Mouse (Mus musculus): ENCODE measurements at regions not wholly inside any gene's neighbourhood (a gene's known extent, or its start where the extent isn't known, plus 50 kb on each side); places are given as distances from the start of the nearest gene placed in this dataset.

- H3K27ac ChIP-seq (ENCODE audit: insufficient read depth, low read length): no peak overlapping the region
- H3K4me1 ChIP-seq (ENCODE audit: control insufficient read depth, insufficient read depth, low read length): no peaks in the 10 kb centered on the region
- no peak for TF ChIP-seq EP300 (IDR thresholded peaks at IDR 0.05; ENCODE audit: insufficient read depth, low read depth, low read length)
- no peak for TF ChIP-seq POLR2A (IDR thresholded peaks at IDR 0.05; ENCODE audit: insufficient read depth, low read length)
- no peak for TF ChIP-seq CTCF (IDR thresholded peaks at IDR 0.05; ENCODE audit: low read depth, low read length)
- H3K27me3 ChIP-seq (ENCODE audit: control insufficient read depth, insufficient read depth, low read length, poor library complexity, severe bottlenecking): no peaks in the 10 kb centered on the region
- H3K9me3 ChIP-seq (replicated peaks; ENCODE audit: control insufficient read depth, insufficient read depth, low read length, poor library complexity, severe bottlenecking): 0 out of 2 replicates have a peak, but pooled peaks cover 2% of the 10 kb centered on the region
- no peak overlapping the region for H3K9ac ChIP-seq (ENCODE audit: low read depth, poor library complexity, severe bottlenecking)
- no peaks in the 10 kb centered on the region for H3K36me3 ChIP-seq (ENCODE audit: control insufficient read depth, insufficient read depth, low read length, poor library complexity, severe bottlenecking)
- H3K4me3 ChIP-seq (ENCODE audit: low read depth, low read length): no peak overlapping the region
Measured at GRCm38 (mm10) chr3:39952103-39952502, 579.0 kb upstream of the Intu start.

- 0 out of 2 replicates have a peak, but pooled peaks cover 2% of the 10 kb centered on the region for H3K9me3 ChIP-seq (replicated peaks; ENCODE audit: control insufficient read depth, insufficient read depth, low read length, poor library complexity, severe bottlenecking)
- H3K27ac ChIP-seq (ENCODE audit: insufficient read depth, low read length): no peak overlapping the region
- no peaks in the 10 kb centered on the region for H3K36me3 ChIP-seq (ENCODE audit: control insufficient read depth, insufficient read depth, low read length, poor library complexity, severe bottlenecking)
- TF ChIP-seq CTCF (IDR thresholded peaks at IDR 0.05; ENCODE audit: low read depth, low read length) (no peak), POLR2A (IDR thresholded peaks at IDR 0.05; ENCODE audit: insufficient read depth, low read length) (no peak), EP300 (IDR thresholded peaks at IDR 0.05; ENCODE audit: insufficient read depth, low read depth, low read length) (no peak)
- H3K4me1 ChIP-seq (ENCODE audit: control insufficient read depth, insufficient read depth, low read length): no peaks in the 10 kb centered on the region
- no peak overlapping the region for H3K4me3 ChIP-seq (ENCODE audit: low read depth, low read length)
- no peaks in the 10 kb centered on the region for H3K27me3 ChIP-seq (ENCODE audit: control insufficient read depth, insufficient read depth, low read length, poor library complexity, severe bottlenecking)
- H3K9ac ChIP-seq (ENCODE audit: low read depth, poor library complexity, severe bottlenecking): no peak overlapping the region
Measured at GRCm38 (mm10) chr3:39952556-39952955, 578.5 kb upstream of the Intu start.

DNA sequence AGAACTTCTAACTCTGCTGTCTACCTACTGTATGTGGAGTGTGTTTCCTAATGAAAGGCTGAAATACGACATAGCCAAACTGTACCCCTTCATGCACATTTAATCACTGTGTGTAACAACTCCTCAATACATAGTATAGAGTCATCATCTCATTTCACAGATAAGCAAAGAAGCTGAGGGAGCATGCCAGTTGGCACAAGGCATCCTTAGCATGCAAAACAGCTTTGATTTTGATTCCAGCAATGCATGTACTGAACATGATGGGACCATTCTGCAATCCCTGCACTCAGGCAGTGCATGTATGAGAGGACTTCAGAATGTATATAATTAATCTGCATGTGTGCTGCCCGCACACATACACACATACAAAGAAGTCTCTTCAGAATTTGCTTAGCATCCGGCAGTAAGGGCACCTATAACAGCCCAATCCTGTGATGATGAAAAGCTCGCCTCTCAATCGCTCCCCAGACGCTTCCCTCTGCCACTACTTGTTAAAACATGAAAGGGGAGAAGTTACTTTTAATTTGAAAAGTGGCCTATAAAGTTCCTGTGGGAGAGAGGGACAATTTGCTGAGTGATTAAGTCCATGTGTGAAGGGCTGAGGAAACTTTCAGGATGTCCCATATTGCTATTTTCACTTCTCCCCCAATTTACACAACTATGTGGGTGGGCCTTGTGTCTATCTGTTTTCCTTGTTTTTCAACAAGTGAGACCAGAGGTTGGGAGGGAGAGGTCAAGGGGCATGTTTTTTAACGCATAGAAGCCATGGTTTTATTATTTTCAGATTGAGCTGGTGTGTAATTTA, 569.0 kb upstream of the Intu start:
- Histone ChIP-seq H3K4me3 (ENCODE audit: low read depth, low read length) (no peak overlapping the region), H3K27ac (ENCODE audit: insufficient read depth, low read length) (no peak overlapping the region), H3K4me1 (ENCODE audit: control insufficient read depth, insufficient read depth, low read length) (no peaks in the 10 kb centered on the region), H3K9me3 (replicated peaks; ENCODE audit: control insufficient read depth, insufficient read depth, low read length, poor library complexity, severe bottlenecking) (no peaks in the 10 kb centered on the region), H3K27me3 (ENCODE audit: control insufficient read depth, insufficient read depth, low read length, poor library complexity, severe bottlenecking) (no peaks in the 10 kb centered on the region), H3K36me3 (ENCODE audit: control insufficient read depth, insufficient read depth, low read length, poor library complexity, severe bottlenecking) (no peaks in the 10 kb centered on the region), H3K9ac (ENCODE audit: low read depth, poor library complexity, severe bottlenecking) (no peak overlapping the region)
- TF ChIP-seq POLR2A (IDR thresholded peaks at IDR 0.05; ENCODE audit: insufficient read depth, low read length) (no peak), EP300 (IDR thresholded peaks at IDR 0.05; ENCODE audit: insufficient read depth, low read depth, low read length) (no peak), CTCF (IDR thresholded peaks at IDR 0.05; ENCODE audit: low read depth, low read length) (no peak)

- Histone ChIP-seq H3K9me3 (replicated peaks; ENCODE audit: control insufficient read depth, insufficient read depth, low read length, poor library complexity, severe bottlenecking) (no peaks in the 10 kb centered on the region), H3K4me3 (ENCODE audit: low read depth, low read length) (no peak overlapping the region), H3K4me1 (ENCODE audit: control insufficient read depth, insufficient read depth, low read length) (no peaks in the 10 kb centered on the region), H3K27ac (ENCODE audit: insufficient read depth, low read length) (no peak overlapping the region), H3K27me3 (ENCODE audit: control insufficient read depth, insufficient read depth, low read length, poor library complexity, severe bottlenecking) (no peaks in the 10 kb centered on the region), H3K9ac (ENCODE audit: low read depth, poor library complexity, severe bottlenecking) (no peak overlapping the region), H3K36me3 (ENCODE audit: control insufficient read depth, insufficient read depth, low read length, poor library complexity, severe bottlenecking) (no peaks in the 10 kb centered on the region)
- TF ChIP-seq EP300 (IDR thresholded peaks at IDR 0.05; ENCODE audit: insufficient read depth, low read depth, low read length) (no peak), CTCF (IDR thresholded peaks at IDR 0.05; ENCODE audit: low read depth, low read length) (no peak), POLR2A (IDR thresholded peaks at IDR 0.05; ENCODE audit: insufficient read depth, low read length) (no peak)
Measured at GRCm38 (mm10) chr3:39965431-39965830, 565.7 kb upstream of the Intu start.

DNA sequence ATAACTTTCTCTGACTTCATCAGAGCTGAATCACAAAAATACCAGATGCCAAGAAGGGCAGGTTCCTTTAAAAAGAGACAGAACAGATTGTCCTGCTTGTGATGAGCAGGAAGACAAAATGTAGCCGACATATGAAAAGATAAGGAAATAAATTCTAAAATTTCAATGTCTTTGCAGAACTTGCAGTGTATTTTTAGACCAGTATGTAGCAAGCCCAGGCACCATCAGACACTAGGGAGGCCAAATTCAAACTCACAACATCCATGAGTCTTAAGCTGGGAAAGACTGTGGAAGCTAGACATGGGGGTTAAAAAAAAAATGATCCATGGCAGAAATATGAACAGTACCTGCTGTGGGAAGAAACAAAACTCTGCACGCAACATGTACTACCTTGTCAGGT, 564.7 kb upstream of the Intu start:
- Histone ChIP-seq H3K27me3 (ENCODE audit: control insufficient read depth, insufficient read depth, low read length, poor library complexity, severe bottlenecking) (no peaks in the 10 kb centered on the region), H3K4me3 (ENCODE audit: low read depth, low read length) (no peak overlapping the region), H3K36me3 (ENCODE audit: control insufficient read depth, insufficient read depth, low read length, poor library complexity, severe bottlenecking) (no peaks in the 10 kb centered on the region), H3K9me3 (replicated peaks; ENCODE audit: control insufficient read depth, insufficient read depth, low read length, poor library complexity, severe bottlenecking) (no peaks in the 10 kb centered on the region), H3K9ac (ENCODE audit: low read depth, poor library complexity, severe bottlenecking) (no peak overlapping the region), H3K4me1 (ENCODE audit: control insufficient read depth, insufficient read depth, low read length) (no peaks in the 10 kb centered on the region), H3K27ac (ENCODE audit: insufficient read depth, low read length) (no peak overlapping the region)
- TF ChIP-seq POLR2A (IDR thresholded peaks at IDR 0.05; ENCODE audit: insufficient read depth, low read length): no peak
- TF ChIP-seq CTCF (IDR thresholded peaks at IDR 0.05; ENCODE audit: low read depth, low read length): no peak
- TF ChIP-seq EP300 (IDR thresholded peaks at IDR 0.05; ENCODE audit: insufficient read depth, low read depth, low read length): no peak

- no peak overlapping the region for H3K4me3 ChIP-seq (ENCODE audit: low read depth, low read length)
- no peak overlapping the region for H3K9ac ChIP-seq (ENCODE audit: low read depth, poor library complexity, severe bottlenecking)
- H3K4me1 ChIP-seq (ENCODE audit: control insufficient read depth, insufficient read depth, low read length): peaks cover 2% of the 10 kb centered on the region
- TF ChIP-seq CTCF (IDR thresholded peaks at IDR 0.05; ENCODE audit: low read depth, low read length) (no peak), POLR2A (IDR thresholded peaks at IDR 0.05; ENCODE audit: insufficient read depth, low read length) (no peak), EP300 (IDR thresholded peaks at IDR 0.05; ENCODE audit: insufficient read depth, low read depth, low read length) (no peak)
- H3K36me3 ChIP-seq (ENCODE audit: control insufficient read depth, insufficient read depth, low read length, poor library complexity, severe bottlenecking): no peaks in the 10 kb centered on the region
- H3K27me3 ChIP-seq (ENCODE audit: control insufficient read depth, insufficient read depth, low read length, poor library complexity, severe bottlenecking): no peaks in the 10 kb centered on the region
- H3K9me3 ChIP-seq (replicated peaks; ENCODE audit: control insufficient read depth, insufficient read depth, low read length, poor library complexity, severe bottlenecking): 0 out of 2 replicates have a peak, but pooled peaks cover 4% of the 10 kb centered on the region
- H3K27ac ChIP-seq (ENCODE audit: insufficient read depth, low read length): no peak overlapping the region
Measured at GRCm38 (mm10) chr3:39976937-39977336, 554.1 kb upstream of the Intu start.
